Mouse (Mus musculus) spleen, adult 2 months (tissue): ENCODE measurements around the gene Gale.

Experiments used
- CTCF ChIP-seq: fragments of 200-500 bp; IDR thresholded peaks from 2 replicates; pipeline ENCODE4 v1.5.1; 2011; ENCODE audit warnings: mild to moderate bottlenecking, inconsistent platforms; ENCODE audit not compliant: insufficient read depth, insufficient read length, insufficient replicate concordance; ENCODE audit errors: extremely low read depth
- POLR2A ChIP-seq: fragments of 200-500 bp; IDR thresholded peaks from 2 replicates; pipeline ENCODE4 v1.6.1; 2011; ENCODE audit warnings: low read depth, low read length, inconsistent platforms

GRCm38 (mm10) chr4:135934708-135935500, 28.6 kb upstream of the Gale start:
- no peak for TF ChIP-seq CTCF
- TF ChIP-seq POLR2A: no peak
